Mouse (Mus musculus) liver, embryonic 14.5 days (tissue): ENCODE results near the gene 2310022B05Rik.

Experiments
- CTCF ChIP-seq: IDR thresholded peaks from 2 replicates; pipeline ENCODE4 v1.5.1; 2016; ENCODE audit warnings: antibody characterized with exemption, low read depth, control low read depth
- EP300 ChIP-seq: IDR thresholded peaks from 2 replicates; pipeline ENCODE4 v1.6.1; 2016; ENCODE audit warnings: antibody characterized with exemption, low read depth

GRCm38 (mm10) chr8:124703526-124703925 lies 40.4 kb upstream of the 2310022B05Rik start:
- TF ChIP-seq CTCF (no peak), EP300 (no peak)
